Mouse (Mus musculus) embryo, embryonic 10 days (tissue): ENCODE data around the gene Ttc33.

Experiments used
- DNase-seq: peaks from one replicate; pipeline ENCODE4 v3.0.0-alpha.2; 2015; ENCODE audit warnings: low spot score

Gene Ttc33

DNA sequence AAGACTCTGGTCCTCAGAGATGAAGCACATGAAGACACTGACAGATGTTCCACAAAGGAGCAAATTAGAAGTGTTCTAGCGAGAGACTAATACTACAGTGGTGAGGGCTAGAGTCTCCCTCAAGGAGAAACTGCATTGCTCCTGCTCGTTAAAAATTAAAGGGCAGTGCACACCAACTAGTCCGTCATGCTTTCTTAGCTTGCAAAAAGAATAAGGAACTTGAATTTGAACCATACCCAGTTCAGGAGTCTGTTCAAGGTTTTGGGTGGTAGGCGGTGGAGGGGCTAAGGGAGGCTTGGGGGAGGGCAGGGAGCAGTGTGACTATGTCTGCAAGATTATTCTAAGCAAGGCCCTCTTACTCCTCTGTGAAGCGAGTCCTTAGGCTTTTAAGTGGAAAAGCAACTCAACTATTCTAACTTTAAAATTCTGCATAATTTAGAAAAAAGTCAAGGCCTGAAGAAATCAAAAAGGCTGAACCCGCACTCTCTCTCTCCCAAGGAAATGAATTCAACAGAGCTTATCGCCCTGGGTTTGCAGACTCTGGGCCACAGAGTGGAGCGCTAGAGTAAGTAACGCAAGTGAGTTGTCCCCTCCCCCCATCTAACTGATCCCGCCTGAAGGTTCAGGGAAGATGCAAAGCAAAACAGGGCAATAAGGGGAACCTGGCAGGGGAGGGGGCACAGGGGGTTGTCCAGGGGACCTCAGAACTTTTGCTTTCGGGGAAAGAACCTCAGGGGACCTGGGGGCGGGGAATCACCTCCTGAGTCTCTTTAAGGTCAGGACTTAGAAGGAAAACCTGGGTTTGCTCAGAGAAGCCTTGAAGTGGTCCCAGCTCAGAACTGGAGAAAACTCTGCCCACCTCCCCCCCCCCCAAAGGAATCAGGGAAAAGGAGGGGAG, 56.2 kb downstream of the Ttc33 start:
- DNase-seq = peak; percentile 77

DNA sequence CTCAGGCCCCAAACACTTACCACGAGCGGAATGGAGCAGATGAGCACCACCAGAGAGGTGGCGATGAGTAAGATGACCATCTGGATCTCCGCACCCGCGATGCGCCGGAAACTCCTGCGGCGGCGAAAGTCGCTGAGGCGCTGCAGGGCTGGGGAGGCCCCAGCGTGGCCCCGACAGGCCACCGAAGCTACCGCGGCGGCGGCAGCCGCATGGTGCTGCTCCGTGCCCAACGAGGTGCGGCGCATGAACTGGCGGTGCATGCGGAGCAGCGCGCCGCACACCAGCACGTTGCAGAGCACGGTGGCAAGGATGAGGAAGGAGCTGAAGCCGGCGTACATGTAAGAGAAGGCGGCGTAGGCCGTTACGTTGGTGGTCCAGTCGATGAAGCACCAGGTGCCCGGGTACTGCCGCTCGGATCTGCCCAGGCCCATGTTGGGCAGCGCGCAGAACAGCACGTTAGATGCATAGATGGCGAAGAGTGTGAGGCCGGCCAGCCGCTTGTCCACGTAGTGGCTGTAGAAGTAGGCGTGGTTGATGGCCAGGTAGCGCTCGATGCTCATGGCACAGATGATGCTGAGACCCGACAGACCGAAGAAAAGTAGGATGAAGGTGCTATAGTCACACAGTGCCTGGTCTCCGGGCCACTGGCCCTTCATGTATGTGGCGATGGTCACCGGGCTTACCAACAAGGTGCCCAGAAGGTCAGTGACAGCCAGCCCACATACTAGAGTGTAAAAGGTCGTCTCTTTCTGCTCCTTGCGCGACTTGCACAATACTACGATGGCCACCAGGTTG, 57.1 kb downstream of the Ttc33 start:
- peak; percentile 48 for DNase-seq

DNA sequence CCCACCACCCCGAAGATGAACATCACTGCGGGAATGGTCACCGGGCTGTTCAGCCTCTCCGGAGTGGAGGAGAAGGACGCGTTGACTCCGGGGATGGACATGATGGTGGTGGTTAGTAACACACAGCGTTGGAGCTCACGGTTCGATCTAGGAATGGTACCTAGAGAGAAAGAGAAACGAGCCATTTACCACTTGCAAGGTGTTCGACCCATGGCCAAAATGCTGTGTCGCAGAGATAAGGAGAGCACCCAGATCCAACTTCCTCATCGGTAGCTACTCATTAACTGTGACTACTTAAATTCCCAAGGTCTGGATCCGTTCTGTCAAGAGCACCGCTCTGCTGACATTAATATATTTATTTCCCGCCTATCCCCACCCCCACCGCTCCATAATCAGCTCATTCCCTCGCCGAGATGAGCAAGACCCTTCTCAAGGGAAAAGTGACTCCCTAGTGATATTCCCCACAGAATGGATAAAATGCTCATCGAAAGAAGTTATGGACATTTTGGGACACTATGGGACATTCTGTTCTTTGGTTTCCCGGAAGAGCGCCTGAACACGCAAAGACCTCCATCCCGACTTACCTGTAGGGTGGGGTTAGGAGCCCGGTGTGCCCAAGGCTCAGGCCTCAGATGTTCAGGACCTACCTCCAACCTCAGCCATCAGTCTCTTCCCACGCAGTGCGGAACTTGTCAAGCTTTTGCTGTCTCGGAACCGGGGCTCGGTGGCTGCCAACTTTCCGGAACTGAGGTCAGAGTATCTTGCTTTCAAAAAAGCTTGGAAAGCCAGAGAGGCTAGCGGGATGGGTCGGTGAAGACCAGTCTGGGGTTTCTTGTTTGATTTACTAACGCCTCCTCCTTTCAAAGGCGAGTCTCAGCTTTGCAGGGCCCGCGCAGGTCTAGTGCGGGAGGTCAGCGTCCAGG, 58.0 kb downstream of the Ttc33 start:
- peak; percentile 20 for DNase-seq

DNA sequence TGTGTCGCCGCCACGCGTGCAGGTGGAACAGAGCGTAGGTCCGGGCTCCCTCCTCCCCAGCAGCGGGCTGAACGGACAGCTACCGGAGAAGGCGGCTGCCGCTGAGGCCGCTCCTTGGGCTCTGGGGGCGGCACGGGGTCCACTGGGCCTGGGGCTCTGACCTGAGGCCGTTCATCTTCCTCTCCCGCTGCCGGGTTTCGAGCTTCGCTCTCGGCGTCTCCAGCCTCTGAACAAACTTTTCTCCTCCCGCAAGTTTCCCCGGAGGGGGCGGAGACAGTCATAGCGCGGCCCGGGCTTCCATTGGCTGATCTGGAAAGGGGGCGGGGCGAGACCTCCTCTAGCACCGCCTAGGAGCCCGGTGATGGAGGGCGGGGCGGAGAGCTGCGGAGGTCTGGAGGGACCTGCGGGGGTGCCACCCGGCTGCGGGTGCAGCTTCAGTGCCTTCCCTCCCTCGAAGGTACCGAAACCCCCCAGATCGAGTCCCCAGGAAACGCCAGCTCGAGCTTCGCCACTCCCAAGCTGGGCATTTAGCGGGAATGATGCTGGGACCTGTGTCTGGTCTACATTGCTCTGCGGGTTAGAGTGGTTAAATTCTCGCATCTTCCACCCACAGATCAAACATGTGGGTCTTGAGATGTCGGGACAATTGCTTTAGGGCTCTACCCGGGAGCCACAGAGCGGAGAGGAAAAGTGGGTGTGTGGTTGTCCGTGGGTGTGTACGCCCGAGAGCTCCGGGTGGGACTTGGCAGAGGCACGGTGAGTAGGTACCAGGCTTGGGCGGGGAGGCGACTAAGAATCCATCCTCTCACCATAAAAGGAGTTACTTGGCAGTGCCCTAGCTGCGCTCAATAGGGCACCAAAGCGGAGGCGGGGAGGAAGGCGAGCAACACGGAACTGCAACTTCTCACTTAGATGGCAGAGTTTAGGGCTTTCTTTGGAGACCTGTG, 58.9 kb downstream of the Ttc33 start, which contains the start of gene Ptger4:
TSS of gene Ptger4 (minus strand) at position 229 of the 947 bp plus-strand sequence.
- DNase-seq = peak; percentile 90

DNA sequence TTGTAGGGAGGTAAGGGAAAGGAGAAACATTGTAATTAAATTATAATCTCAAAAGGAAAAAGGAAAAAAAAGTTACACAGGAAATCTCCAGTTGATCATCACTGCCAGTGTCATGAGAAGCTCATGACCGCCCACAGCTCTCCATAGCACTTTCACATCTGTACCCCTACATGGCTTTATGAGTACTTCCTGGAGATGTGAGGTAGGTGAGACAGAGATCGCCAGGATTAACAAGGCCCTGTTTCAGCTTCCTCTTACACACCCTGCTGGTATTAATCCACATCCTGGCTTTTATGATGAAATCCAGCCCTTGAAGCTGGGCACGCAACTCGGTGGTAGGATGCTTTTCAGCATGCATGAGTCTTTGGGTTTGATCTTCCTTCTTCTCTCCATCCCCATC, 64.9 kb downstream of the Ttc33 start:
- no peak for DNase-seq

DNA sequence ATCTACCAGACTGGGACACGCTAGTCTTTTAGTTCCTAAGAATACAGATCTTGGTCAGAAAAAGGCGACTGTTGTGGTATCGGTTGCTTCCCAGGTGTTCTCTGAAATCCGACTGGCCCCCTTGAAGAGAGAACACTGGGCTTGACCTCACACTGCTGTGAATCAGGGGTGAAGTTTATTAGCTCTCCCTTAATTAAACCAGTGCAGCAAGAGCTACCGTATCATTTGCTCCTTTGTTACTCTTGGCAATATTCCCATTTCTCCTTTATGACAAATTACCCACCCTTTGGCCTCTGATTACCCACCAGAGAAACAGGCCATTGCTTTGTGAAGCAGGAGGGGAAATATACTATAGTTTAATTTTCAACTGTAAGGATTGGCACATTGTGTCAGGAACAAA, 74.9 kb downstream of the Ttc33 start:
- no peak for DNase-seq

DNA sequence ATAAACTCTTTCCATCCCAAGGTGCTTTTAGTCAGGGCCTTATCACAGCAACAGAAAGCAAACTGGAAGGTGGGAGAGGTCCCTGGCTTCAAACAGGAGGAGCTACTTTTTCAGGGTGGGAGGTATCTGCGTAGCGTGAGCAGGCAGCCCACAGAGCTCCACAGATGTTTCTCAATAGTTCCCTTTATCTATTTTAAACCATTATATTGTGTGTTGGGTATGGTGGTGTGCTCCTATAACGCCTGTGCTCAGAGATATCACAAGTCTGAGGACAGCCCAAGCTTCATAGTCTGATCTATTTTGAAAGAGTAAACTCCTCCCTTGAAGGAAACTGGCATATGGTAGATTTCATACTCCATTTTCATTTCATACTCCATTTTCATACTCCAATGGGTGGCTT, 75.7 kb downstream of the Ttc33 start:
- DNase-seq = no peak

DNA sequence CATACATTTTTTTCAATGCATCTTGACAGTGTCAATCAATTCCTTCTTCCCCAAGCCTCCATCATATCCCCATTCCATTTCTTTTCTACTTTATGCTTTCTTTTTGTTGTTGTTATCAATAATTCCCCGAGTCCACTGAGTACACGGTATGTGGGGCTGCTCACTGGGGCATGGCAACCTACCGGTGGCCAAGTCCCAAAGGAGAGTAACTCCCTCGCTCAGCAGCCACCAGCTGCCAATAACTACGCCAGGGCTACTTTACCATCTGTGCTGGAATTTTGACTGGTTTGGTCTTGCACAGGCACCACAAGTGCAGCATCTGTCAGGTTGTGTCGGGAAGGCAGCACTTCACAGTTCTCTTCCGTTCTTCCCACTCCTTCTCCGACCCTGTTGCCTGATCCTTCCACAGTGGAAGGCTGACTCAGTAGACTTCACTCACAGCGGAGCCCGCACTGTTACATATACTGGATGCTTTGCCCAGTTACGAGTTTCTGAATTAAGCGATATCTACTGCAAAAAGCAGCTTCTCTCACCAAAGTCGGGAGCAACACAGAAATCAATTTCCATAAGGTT, 76.9 kb downstream of the Ttc33 start:
- DNase-seq = no peak

DNA sequence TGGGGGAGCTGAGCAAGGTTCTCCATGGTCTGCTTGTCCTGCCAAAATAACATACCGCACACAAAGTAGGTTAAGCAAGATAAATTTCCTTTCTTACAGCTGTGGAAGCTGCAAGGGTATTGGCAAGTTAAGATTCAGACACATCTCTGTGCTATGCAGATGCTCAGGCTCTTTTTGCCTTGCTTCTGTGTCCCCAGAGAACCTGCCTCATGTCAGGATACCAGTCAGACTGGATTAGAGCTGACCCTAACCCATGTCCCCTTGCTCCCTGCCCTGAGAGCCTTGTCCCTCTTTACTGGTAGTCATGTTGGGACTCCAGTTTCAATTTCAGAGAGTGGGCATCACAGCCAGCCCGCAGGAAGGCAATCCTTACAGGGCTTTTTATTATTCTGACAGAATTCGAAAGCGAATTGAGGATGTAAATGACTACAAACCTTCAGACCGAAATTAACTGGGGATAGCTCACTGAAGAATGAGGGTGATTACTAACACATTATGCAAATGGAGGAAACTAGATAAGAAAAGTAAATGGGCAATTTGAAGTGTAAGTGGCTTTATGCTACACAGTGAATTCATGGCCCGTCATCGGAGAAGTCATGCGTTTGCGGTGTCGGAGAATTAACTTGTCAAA, 77.7 kb downstream of the Ttc33 start:
- no peak for DNase-seq

DNA sequence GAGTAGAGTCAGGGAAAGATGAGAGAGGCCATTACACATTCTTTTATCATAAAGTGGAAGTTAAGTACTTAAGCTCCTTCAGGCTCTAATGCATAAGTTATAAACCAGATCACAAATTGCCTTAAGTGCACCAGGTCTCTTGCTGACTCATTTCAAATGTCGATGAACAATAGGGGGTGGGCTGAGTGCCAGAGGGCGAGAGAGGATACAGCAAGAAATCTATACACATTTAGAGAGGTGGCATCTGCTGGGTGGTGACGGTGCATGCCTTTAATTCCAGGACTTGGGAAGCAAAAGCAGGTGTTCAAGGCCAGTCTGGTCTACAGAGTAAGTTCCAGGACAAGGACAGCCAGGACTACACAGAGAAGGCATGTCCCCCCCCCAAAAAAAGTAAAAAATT, 80.8 kb downstream of the Ttc33 start:
- no peak for DNase-seq
